Mouse (Mus musculus): Measurements from ENCODE around the gene Ube2c. TPM values are rescaled to one million over a fixed set of nuclear protein-coding genes. Genes with fewer than 3 reads are reported as not detected.

Ube2c gene
- polyA plus RNA-seq (2015; fragmentation: Nextera tagmentation; extraction: Ambion mirVana) = 69.0 and 75.0 TPM in 2 replicates

DNA sequence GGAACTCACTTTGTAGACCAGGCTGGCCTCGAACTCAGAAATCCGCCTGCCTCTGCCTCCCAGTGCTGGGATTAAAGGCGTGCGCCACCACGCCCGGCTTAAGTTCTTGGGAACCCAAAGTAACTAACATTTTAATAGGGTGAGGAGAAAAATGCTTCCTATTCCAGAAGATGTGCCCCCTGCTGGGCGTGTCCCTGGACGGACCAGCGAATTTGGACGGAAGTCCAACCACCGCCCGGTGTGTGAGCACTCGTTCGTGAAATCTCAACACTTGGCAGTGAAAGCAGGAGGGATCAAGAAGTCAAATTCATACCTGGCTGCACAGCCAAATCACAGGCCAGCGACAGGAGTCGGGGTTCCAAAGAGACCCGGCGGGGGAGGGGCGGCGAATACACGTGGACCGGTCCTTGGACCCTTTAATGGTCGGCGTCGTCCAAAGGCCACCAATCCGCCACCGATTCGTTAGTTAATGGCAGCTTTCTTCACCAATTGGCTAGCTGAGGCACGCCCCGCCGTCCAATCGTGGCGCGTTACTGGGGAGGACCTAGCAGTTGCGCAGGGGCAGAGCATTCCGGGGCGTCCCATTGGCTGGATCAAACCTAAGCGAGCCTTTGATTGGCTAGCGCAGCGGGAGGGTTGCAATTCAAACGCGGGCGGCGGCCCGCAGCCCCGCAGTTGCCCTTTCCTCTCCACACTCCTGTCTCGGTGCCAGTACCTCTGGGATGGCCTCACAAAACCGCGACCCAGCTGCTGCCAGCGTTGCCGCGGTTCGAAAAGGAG lies at the start of gene Ube2c:
Gene Ube2c (plus strand): TSS at position 641 of the 780 bp plus-strand sequence.
- Histone ChIP-seq H3K4me2 (ENCODE audit: low read length) (peak within 1 kb of the TSS; percentile 98), H3K4me1 (ENCODE audit: control insufficient read depth, insufficient read depth, low read depth, low read length) (peaks cover 6% of the 10 kb centered on the region), H3K36me3 (ENCODE audit: control insufficient read depth, insufficient read depth, low read length) (peaks cover 33% of the 10 kb centered on the region), H3K27ac (ENCODE audit: low read depth, low read length) (no peak within 1 kb of the TSS; the same call in 1 of the 2 replicates), H3K9me3 (ENCODE audit: control insufficient read depth, low read length) (no peaks in the 10 kb centered on the region), H3K4me3 (ENCODE audit: low read length) (peak within 1 kb of the TSS; percentile 67), H3K9ac (ENCODE audit: low read depth, low read length) (peak within 1 kb of the TSS; percentile 63), H3K27me3 (replicated peaks; ENCODE audit: control insufficient read depth, insufficient read depth, low read length) (no peaks in the 10 kb centered on the region)
- 3% methylated on average over 53 of the region's 53 CpGs for WGBS
- ATAC-seq = peak; percentile 100

- no peaks in the 10 kb centered on the region for H3K27me3 ChIP-seq (replicated peaks; ENCODE audit: control insufficient read depth, insufficient read depth, low read length)
- H3K4me1 ChIP-seq (ENCODE audit: control insufficient read depth, insufficient read depth, low read depth, low read length) = no peaks in the 10 kb centered on the region
- H3K9me3 ChIP-seq (ENCODE audit: control insufficient read depth, low read length) = no peaks in the 10 kb centered on the region
- no peak overlapping the region for H3K9ac ChIP-seq (ENCODE audit: low read depth, low read length)
- no peak overlapping the region for H3K4me2 ChIP-seq (ENCODE audit: low read length)
- H3K36me3 ChIP-seq (ENCODE audit: control insufficient read depth, insufficient read depth, low read length) = no peaks in the 10 kb centered on the region
- H3K27ac ChIP-seq (ENCODE audit: low read depth, low read length) = no peak overlapping the region
- 68% methylated on average over 4 of the region's 4 CpGs for whole genome bisulfite sequencing
- H3K4me3 ChIP-seq (ENCODE audit: low read length) = no peak overlapping the region
- no peak for ATAC-seq
These were observed 46.4 kb upstream of the Ube2c start for GRCm38 (mm10) chr2:164723276-164723675.

GRCm38 (mm10) chr2:164725895-164726619 lies 43.6 kb upstream of the Ube2c start:
- no peaks in the 10 kb centered on the region for H3K4me1 ChIP-seq (ENCODE audit: control insufficient read depth, insufficient read depth, low read depth, low read length)
- H3K36me3 ChIP-seq (ENCODE audit: control insufficient read depth, insufficient read depth, low read length) = no peaks in the 10 kb centered on the region
- H3K27me3 ChIP-seq (replicated peaks; ENCODE audit: control insufficient read depth, insufficient read depth, low read length) = no peaks in the 10 kb centered on the region
- WGBS = 32% methylated on average over 6 of the region's 6 CpGs
- ATAC-seq = no peak
- H3K9me3 ChIP-seq (ENCODE audit: control insufficient read depth, low read length) = no peaks in the 10 kb centered on the region
- H3K4me2 ChIP-seq (ENCODE audit: low read length) = no peak overlapping the region
- H3K9ac ChIP-seq (ENCODE audit: low read depth, low read length) = no peak overlapping the region
- H3K27ac ChIP-seq (ENCODE audit: low read depth, low read length) = no peak overlapping the region
- H3K4me3 ChIP-seq (ENCODE audit: low read length) = no peak overlapping the region

DNA sequence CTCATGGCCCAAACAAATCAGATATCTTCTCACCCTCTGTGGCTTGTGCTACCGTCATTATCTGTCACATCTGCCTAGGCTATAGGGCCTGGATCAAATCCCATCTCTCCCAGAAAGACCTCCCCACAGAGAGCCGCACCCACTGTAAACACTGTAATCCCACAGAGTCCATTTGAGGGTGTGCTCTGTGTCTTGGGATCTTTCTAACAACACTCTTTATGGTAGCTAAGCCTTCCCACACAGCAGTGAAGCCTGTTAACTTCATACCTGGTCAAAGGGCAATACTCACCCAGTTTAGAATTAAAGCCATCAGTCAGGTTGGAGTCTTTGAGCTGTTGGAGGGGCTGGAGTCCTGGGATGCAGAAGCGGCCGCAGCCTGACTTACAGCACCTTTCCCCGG lies 38.0 kb upstream of the Ube2c start:
- no peak overlapping the region for H3K9ac ChIP-seq (ENCODE audit: low read depth, low read length)
- no peak for ATAC-seq

GRCm38 (mm10) chr2:164733259-164733658 lies 36.4 kb upstream of the Ube2c start:
- Histone ChIP-seq H3K9ac (ENCODE audit: low read depth, low read length) (no peak overlapping the region), H3K4me2 (ENCODE audit: low read length) (no peak overlapping the region), H3K4me1 (ENCODE audit: control insufficient read depth, insufficient read depth, low read depth, low read length) (no peaks in the 10 kb centered on the region), H3K36me3 (ENCODE audit: control insufficient read depth, insufficient read depth, low read length) (no peaks in the 10 kb centered on the region), H3K27ac (ENCODE audit: low read depth, low read length) (no peak overlapping the region), H3K9me3 (ENCODE audit: control insufficient read depth, low read length) (no peaks in the 10 kb centered on the region), H3K4me3 (ENCODE audit: low read length) (no peak overlapping the region), H3K27me3 (replicated peaks; ENCODE audit: control insufficient read depth, insufficient read depth, low read length) (no peaks in the 10 kb centered on the region)
- 92% methylated on average over 2 of the region's 2 CpGs for WGBS
- ATAC-seq = no peak

More for the DNA sequence above, 38.0 kb upstream of the Ube2c start:
- WGBS = 77% methylated on average over 5 of the region's 5 CpGs
- H3K4me1 ChIP-seq (ENCODE audit: control insufficient read depth, insufficient read depth, low read depth, low read length) = no peaks in the 10 kb centered on the region
- no peaks in the 10 kb centered on the region for H3K9me3 ChIP-seq (ENCODE audit: control insufficient read depth, low read length)
- no peak overlapping the region for H3K4me2 ChIP-seq (ENCODE audit: low read length)
- H3K36me3 ChIP-seq (ENCODE audit: control insufficient read depth, insufficient read depth, low read length) = no peaks in the 10 kb centered on the region
- H3K4me3 ChIP-seq (ENCODE audit: low read length) = no peak overlapping the region
- no peaks in the 10 kb centered on the region for H3K27me3 ChIP-seq (replicated peaks; ENCODE audit: control insufficient read depth, insufficient read depth, low read length)
- H3K27ac ChIP-seq (ENCODE audit: low read depth, low read length) = no peak overlapping the region

DNA sequence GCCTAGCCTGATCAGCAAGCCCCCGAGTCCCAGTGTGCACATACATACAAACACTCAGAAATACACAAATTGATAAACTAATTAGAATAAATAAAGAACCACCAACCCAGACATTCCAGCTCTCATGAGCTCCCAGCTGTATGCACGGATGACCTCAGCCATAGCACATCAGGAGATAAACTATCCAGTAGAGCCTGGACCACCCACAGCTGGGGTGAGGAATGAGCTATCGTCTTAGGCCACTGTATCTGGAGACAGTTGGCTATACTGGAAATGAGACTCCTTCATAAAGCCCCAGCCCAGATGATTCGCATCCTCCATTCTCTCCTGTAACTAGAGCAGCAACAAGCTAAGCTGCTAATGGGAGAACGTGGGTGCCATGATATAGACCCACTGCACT lies 34.9 kb upstream of the Ube2c start:
- no peak for ATAC-seq
- 86% methylated on average over 5 of the region's 5 CpGs for WGBS
- no peak overlapping the region for H3K27ac ChIP-seq (ENCODE audit: low read depth, low read length)
- H3K9me3 ChIP-seq (ENCODE audit: control insufficient read depth, low read length) = no peaks in the 10 kb centered on the region
- H3K36me3 ChIP-seq (ENCODE audit: control insufficient read depth, insufficient read depth, low read length) = no peaks in the 10 kb centered on the region
- H3K4me3 ChIP-seq (ENCODE audit: low read length) = no peak overlapping the region
- no peaks in the 10 kb centered on the region for H3K4me1 ChIP-seq (ENCODE audit: control insufficient read depth, insufficient read depth, low read depth, low read length)
- H3K27me3 ChIP-seq (replicated peaks; ENCODE audit: control insufficient read depth, insufficient read depth, low read length) = no peaks in the 10 kb centered on the region
- no peak overlapping the region for H3K9ac ChIP-seq (ENCODE audit: low read depth, low read length)
- no peak overlapping the region for H3K4me2 ChIP-seq (ENCODE audit: low read length)

DNA sequence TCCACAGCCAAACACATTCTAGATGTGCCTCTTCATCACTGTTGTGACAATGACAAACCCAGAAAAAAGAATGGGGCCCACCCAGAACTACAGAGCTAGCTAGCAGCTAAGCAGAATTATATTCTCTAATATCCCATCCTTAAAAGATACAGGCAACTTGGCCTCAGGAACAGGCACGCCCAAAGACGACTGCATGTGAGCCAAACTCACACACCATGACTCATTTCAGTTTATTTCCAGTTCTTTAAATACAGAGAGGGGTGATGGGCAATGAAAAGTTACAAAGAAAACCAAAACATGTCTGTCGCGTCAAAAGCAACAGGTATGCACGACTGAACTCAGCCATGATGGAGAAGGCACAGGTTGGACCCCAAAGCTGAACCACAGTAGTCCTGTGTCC lies 34.3 kb upstream of the Ube2c start:
- Histone ChIP-seq H3K27ac (ENCODE audit: low read depth, low read length) (no peak overlapping the region), H3K4me1 (ENCODE audit: control insufficient read depth, insufficient read depth, low read depth, low read length) (no peaks in the 10 kb centered on the region), H3K4me3 (ENCODE audit: low read length) (no peak overlapping the region), H3K9me3 (ENCODE audit: control insufficient read depth, low read length) (no peaks in the 10 kb centered on the region), H3K27me3 (replicated peaks; ENCODE audit: control insufficient read depth, insufficient read depth, low read length) (no peaks in the 10 kb centered on the region), H3K36me3 (ENCODE audit: control insufficient read depth, insufficient read depth, low read length) (no peaks in the 10 kb centered on the region), H3K9ac (ENCODE audit: low read depth, low read length) (no peak overlapping the region), H3K4me2 (ENCODE audit: low read length) (no peak overlapping the region)
- 93% methylated on average over 5 of the region's 5 CpGs for WGBS
- no peak for ATAC-seq

DNA sequence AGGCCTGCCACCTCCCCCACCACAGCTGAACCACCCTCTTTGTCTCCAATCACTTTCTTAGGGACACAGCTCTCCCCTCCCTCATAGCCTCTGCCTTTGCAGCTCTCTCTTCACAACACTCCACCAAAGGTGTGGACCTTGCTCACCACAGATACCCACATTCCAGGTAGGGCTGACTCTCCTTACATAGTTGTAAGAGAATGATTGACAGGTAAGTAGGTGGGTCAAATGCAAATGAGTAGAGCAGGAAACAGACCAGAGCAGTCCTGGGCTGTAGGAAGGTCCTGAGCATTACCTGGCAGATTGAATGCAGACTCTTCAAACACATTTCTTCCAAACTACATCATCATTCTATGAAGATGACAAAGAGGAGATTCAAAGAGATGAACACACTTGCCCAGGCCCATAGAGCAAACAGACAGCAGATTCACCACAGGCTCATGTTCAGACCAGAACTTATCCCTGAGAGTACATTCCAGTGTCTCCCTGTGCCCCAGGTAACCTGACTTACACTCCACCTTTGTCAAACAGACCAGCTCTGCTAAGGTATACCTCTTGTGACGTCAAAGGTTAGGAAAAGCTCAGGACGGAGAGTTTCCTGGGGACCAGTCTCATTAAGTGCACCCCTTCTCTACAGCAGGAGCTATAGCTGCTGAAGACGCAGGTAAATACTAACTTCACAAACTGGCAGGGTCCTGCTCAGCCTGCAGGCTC lies 32.2 kb upstream of the Ube2c start:
- Histone ChIP-seq H3K4me2 (ENCODE audit: low read length) (no peak overlapping the region), H3K9ac (ENCODE audit: low read depth, low read length) (no peak overlapping the region), H3K4me3 (ENCODE audit: low read length) (no peak overlapping the region), H3K9me3 (ENCODE audit: control insufficient read depth, low read length) (no peaks in the 10 kb centered on the region), H3K27ac (ENCODE audit: low read depth, low read length) (no peak overlapping the region), H3K27me3 (replicated peaks; ENCODE audit: control insufficient read depth, insufficient read depth, low read length) (no peaks in the 10 kb centered on the region), H3K36me3 (ENCODE audit: control insufficient read depth, insufficient read depth, low read length) (no peaks in the 10 kb centered on the region), H3K4me1 (ENCODE audit: control insufficient read depth, insufficient read depth, low read depth, low read length) (no peaks in the 10 kb centered on the region)
- ATAC-seq = no peak
- WGBS = 73% methylated on average over 3 of the region's 3 CpGs

DNA sequence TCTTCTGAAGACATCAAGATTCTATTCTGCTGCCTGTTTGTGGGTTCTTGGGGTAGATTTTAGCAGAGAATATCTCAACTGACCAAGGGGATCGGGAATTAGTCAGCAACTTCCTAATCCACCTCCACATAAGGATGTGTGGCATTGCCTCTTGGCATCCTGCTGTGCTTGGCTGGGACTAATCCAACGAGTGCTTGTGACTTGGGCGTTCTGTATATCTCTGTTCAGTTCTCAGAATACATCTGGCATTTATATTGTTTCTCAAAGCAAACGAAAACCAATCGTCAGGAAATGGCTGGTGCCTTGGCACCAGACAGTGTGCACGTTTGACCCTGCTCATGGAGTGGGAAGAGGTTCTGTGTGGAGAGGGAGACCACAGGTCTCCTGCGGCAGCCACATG lies 29.8 kb upstream of the Ube2c start:
- Histone ChIP-seq H3K9me3 (ENCODE audit: control insufficient read depth, low read length) (no peaks in the 10 kb centered on the region), H3K9ac (ENCODE audit: low read depth, low read length) (no peak overlapping the region), H3K27ac (ENCODE audit: low read depth, low read length) (no peak overlapping the region), H3K4me2 (ENCODE audit: low read length) (no peak overlapping the region), H3K36me3 (ENCODE audit: control insufficient read depth, insufficient read depth, low read length) (no peaks in the 10 kb centered on the region), H3K27me3 (replicated peaks; ENCODE audit: control insufficient read depth, insufficient read depth, low read length) (no peaks in the 10 kb centered on the region), H3K4me3 (ENCODE audit: low read length) (no peak overlapping the region), H3K4me1 (ENCODE audit: control insufficient read depth, insufficient read depth, low read depth, low read length) (peaks cover 1% of the 10 kb centered on the region)
- WGBS = 60% methylated on average over 7 of the region's 7 CpGs
- no peak for ATAC-seq

Measured in hindbrain, embryonic 16.5 days (tissue).